Mouse (Mus musculus) forebrain, embryonic 16.5 days (tissue): ENCODE measurements around the gene Frmd4b. TPM values are rescaled to one million over a fixed set of nuclear protein-coding genes. Genes with fewer than 3 reads are reported as not detected.
"Not testable (repeated sequence)": the region's sequence is repeated elsewhere in the genome, so short reads cannot be mapped to it uniquely, and the experiment has no call there.

ENCODE experiments used
- ATAC-seq: fragments of 200-750 bp; cut with Nextera tagmentation; 2 replicates; pipeline ENCODE4 v1.8.0; 2017; ENCODE audit warnings: mild to moderate bottlenecking, moderate library complexity
- H3K27ac ChIP-seq: fragments of 300-500 bp; sonication (generic); 2 replicates; pipeline ENCODE4 v1.5.1; 2014; ENCODE audit warnings: low read length, control low read depth
- H3K27me3 ChIP-seq: fragments of 300-500 bp; sonication (generic); replicated peaks from 2 replicates; pipeline ENCODE4 v1.6.1; 2014; ENCODE audit warnings: low read length; ENCODE audit not compliant: control insufficient read depth, insufficient read depth
- H3K36me3 ChIP-seq: fragments of 300-500 bp; sonication (generic); 2 replicates; pipeline ENCODE4 v1.6.1; 2014; ENCODE audit not compliant: control insufficient read depth, insufficient read depth
- H3K4me1 ChIP-seq: fragments of 300-500 bp; sonication (generic); replicated peaks from 2 replicates; pipeline ENCODE4 v1.6.1; 2014; ENCODE audit warnings: low read length; ENCODE audit not compliant: control insufficient read depth, insufficient read depth
- H3K4me2 ChIP-seq: fragments of 300-500 bp; sonication (generic); 2 replicates; pipeline ENCODE4 v1.6.1; 2014; ENCODE audit warnings: mild to moderate bottlenecking, low read length, control low read depth
- H3K4me3 ChIP-seq: fragments of 300-500 bp; sonication (generic); replicated peaks from 2 replicates; pipeline ENCODE4 v1.5.1; 2014; ENCODE audit warnings: mild to moderate bottlenecking, low read length, control low read depth
- H3K9ac ChIP-seq: fragments of 300-500 bp; sonication (generic); replicated peaks from 2 replicates; pipeline ENCODE4 v1.6.1; 2014; ENCODE audit warnings: low read depth, low read length, control low read depth
- H3K9me3 ChIP-seq: fragments of 300-500 bp; sonication (generic); 2 replicates; pipeline ENCODE4 v1.6.1; 2016; ENCODE audit warnings: low read length; ENCODE audit not compliant: control insufficient read depth
- WGBS: fragments of 180-500 bp; shearing (Covaris S2); extraction: QIAGEN DNeasy Blood & Tissue Kit; methylation state at CpG from one replicate; pipeline ENCODE4 v1.1.7; 2014; 5-methylcytosine and 5-hydroxymethylcytosine counted together
- polyA plus RNA-seq: library from polyadenylated mRNA; unstranded; fragments of >200 nt; fragmentation: Nextera tagmentation; extraction: Ambion mirVana; gene quantifications from 2 replicates; pipeline ENCODE4 v1.2.1, GENCODE M21; 2015

Frmd4b gene
- polyA plus RNA-seq, 1 experiment from 2014 or later = 50.0 TPM

GRCm38 (mm10) chr6:97431309-97432004, 185.9 kb downstream of the Frmd4b start:
- 88% methylated on average over 10 of the region's 10 CpGs for WGBS
- no peak overlapping the region for H3K4me2 ChIP-seq
- H3K9me3 ChIP-seq = no peaks in the 10 kb centered on the region
- no peak overlapping the region for H3K4me3 ChIP-seq
- H3K27me3 ChIP-seq = no peaks in the 10 kb centered on the region
- no peak for ATAC-seq
- H3K36me3 ChIP-seq = no peaks in the 10 kb centered on the region
- H3K27ac ChIP-seq = no peak overlapping the region
- no peaks in the 10 kb centered on the region for H3K4me1 ChIP-seq
- no peak overlapping the region for H3K9ac ChIP-seq

DNA sequence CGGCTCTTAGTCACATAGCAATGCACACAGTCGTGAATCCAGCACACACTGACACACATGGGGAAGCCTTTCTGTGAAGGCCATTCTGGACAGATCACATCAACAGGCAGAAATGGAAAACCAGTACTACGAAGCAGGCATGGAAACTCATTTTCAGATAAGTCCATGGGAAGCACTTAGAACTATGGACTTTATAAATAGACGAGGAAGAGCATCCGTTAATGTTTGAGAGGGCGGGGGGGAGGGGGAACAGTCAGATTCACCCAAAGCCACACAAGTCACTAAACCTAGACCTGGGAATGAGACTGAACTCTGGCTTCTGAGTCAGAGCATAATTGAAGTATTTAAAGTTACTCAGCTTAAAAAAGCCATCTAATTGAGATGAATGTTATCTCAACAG, 186.8 kb downstream of the Frmd4b start:
- no peak overlapping the region for H3K9ac ChIP-seq
- H3K27me3 ChIP-seq = no peaks in the 10 kb centered on the region
- ATAC-seq = no peak
- H3K9me3 ChIP-seq = no peaks in the 10 kb centered on the region
- 80% methylated on average over 6 of the region's 6 CpGs for WGBS
- no peaks in the 10 kb centered on the region for H3K36me3 ChIP-seq
- H3K4me2 ChIP-seq = no peak overlapping the region
- no peaks in the 10 kb centered on the region for H3K4me1 ChIP-seq
- H3K27ac ChIP-seq = no peak overlapping the region
- H3K4me3 ChIP-seq = no peak overlapping the region

DNA sequence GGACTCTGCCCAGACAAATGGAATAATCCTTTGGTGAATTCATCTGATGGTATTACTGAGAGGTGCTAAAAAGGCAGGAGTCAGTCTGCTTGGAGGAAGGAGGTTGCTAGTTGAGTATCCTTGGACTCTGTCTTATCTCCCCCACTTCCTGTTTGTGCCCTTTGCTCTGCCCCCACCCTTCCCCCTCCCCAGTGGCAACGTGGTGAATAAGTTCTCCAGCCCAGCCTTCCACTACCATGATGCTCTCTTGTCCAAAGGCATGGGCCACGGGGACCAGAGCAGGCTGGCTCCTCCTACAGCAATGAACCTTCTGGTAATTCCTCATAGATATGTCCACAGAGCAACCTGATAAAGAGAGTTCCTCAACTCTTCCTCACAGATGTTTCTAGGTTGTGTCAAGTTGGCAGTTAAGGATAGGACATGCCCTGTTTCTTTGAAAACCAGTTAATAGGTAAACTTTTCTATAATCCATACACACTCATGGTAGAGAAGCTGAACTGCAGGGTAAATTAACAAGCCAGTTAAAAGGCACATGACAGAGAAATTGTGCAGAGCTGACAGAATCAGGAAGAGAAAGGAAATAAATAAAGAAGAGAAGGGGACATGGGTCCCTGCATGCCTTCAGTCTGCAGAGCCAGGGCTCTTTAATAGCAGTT, 187.5 kb downstream of the Frmd4b start:
- Histone ChIP-seq H3K9me3 (no peaks in the 10 kb centered on the region), H3K9ac (no peak overlapping the region), H3K4me2 (no peak overlapping the region), H3K4me1 (no peaks in the 10 kb centered on the region), H3K27me3 (no peaks in the 10 kb centered on the region), H3K27ac (no peak overlapping the region), H3K36me3 (no peaks in the 10 kb centered on the region), H3K4me3 (no peak overlapping the region)
- no peak for ATAC-seq
- WGBS = 55% methylated on average over 2 of the region's 2 CpGs

DNA sequence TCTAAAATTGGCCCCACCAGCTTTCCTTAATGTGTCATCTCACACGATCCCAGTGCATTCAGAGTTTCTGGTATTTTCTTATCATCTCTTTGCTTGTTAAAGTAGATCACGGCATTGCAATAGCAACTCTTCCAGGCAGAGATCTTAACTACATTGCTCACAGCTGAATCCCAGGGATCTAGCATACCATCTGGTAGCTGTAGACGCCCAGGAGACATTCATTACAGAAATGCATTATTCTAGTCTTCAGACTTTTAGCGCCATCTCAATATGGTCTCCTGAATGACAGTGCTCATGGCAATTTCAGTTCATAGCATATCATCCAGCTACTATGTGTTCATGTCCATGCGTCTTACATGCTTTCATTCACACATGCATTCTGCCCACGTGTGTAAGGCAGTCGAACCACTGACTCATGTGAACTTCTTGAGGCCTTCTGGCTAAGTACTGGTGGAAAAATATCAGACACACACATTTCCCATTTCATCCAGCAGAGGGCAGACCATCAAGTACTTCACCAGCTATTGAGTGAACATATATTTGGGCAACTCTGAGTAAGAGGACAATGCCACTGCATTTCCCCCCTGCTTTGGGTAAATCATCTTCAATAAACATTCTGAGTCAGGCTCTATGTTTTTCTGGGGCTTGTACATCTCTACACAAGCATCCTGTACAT, 197.4 kb downstream of the Frmd4b start:
- Histone ChIP-seq H3K9me3 (no peaks in the 10 kb centered on the region), H3K36me3 (no peaks in the 10 kb centered on the region), H3K9ac (no peak overlapping the region), H3K27ac (no peak overlapping the region), H3K4me2 (no peak overlapping the region), H3K4me1 (peaks cover 3% of the 10 kb centered on the region), H3K4me3 (no peak overlapping the region), H3K27me3 (no peaks in the 10 kb centered on the region)
- 0 out of 2 replicates have a peak, but pooled peaks have one; percentile 22 for ATAC-seq
- 55% methylated on average over 7 of the region's 7 CpGs for whole genome bisulfite sequencing

DNA sequence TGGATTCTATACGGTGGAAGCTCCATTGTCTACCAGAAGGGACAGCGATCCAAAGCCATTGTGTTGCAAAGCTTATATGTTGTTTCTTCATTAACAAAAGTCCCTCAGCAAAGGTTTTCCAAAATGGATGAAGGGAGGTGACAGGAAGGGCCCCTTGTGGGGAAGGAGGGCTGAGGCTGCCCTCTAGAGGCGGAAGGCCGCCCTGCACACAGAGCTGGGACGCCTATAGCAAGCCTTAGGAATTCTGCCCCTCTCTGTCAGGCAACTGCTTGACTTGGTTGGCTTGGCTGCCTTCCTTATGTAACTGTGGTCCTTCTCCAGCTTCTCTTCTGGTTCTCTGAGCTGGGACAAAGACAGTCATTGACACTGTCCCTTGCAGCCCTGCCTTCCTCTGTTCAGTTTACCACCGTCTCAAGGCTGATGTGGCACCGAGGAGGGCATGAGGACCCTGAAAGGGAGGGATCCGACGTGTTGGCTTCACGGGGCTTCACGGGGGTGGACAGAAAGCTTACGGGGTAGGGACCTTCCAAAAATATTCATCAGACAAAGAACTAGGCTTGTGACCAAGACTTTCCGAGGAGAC, 200.3 kb downstream of the Frmd4b start:
- Histone ChIP-seq H3K9me3 (no peaks in the 10 kb centered on the region), H3K4me2 (no peak overlapping the region), H3K4me1 (peaks cover 3% of the 10 kb centered on the region), H3K27ac (no peak overlapping the region), H3K4me3 (no peak overlapping the region), H3K9ac (no peak overlapping the region), H3K36me3 (no peaks in the 10 kb centered on the region), H3K27me3 (no peaks in the 10 kb centered on the region)
- WGBS = 53% methylated on average over 13 of the region's 13 CpGs
- ATAC-seq = peak; percentile 34; the same call in 1 of the 2 replicates

- H3K4me2 ChIP-seq, H3K27me3 ChIP-seq, H3K36me3 ChIP-seq, H3K4me3 ChIP-seq, H3K9ac ChIP-seq, H3K27ac ChIP-seq, H3K4me1 ChIP-seq, H3K9me3 ChIP-seq: not testable (repeated sequence)
- ATAC-seq = peak; percentile 26; the same call in 1 of the 2 replicates
- 68% methylated on average over 4 of the region's 4 CpGs for WGBS
Measured at GRCm38 (mm10) chr6:97415578-97415977, 201.8 kb downstream of the Frmd4b start.

DNA sequence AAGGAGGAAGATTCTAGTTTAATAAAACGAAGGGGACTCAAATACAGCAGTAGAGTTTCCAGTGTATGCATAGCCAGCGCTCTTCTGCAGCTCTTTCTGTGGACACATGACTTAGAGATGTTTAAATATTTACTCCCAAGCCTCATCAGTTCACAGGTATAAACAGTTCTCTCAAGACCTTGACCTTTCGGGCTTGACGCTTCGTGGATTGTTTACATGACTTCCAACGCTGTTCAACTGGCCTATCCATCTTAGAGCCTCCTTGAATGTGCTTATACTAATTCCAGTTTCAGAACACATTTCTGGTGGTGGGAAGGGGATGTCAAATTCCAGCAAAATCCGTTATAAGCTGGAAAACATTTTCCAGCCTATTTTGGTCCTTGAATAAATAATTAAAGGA, 203.9 kb downstream of the Frmd4b start:
- Histone ChIP-seq H3K4me3 (no peak overlapping the region), H3K9me3 (no peaks in the 10 kb centered on the region), H3K4me1 (peaks cover 6% of the 10 kb centered on the region), H3K9ac (no peak overlapping the region), H3K4me2 (no peak overlapping the region), H3K27me3 (no peaks in the 10 kb centered on the region), H3K27ac (no peak overlapping the region), H3K36me3 (no peaks in the 10 kb centered on the region)
- WGBS = 91% methylated on average over 7 of the region's 7 CpGs
- ATAC-seq = no peak

GRCm38 (mm10) chr6:97412403-97412802, 204.9 kb downstream of the Frmd4b start:
- no peak overlapping the region for H3K4me3 ChIP-seq
- no peaks in the 10 kb centered on the region for H3K36me3 ChIP-seq
- H3K27ac ChIP-seq = no peak overlapping the region
- no peak for ATAC-seq
- no peaks in the 10 kb centered on the region for H3K9me3 ChIP-seq
- no peak overlapping the region for H3K9ac ChIP-seq
- H3K4me1 ChIP-seq = peaks cover 6% of the 10 kb centered on the region
- WGBS = 93% methylated on average over 15 of the region's 15 CpGs
- H3K27me3 ChIP-seq = no peaks in the 10 kb centered on the region
- no peak overlapping the region for H3K4me2 ChIP-seq

DNA sequence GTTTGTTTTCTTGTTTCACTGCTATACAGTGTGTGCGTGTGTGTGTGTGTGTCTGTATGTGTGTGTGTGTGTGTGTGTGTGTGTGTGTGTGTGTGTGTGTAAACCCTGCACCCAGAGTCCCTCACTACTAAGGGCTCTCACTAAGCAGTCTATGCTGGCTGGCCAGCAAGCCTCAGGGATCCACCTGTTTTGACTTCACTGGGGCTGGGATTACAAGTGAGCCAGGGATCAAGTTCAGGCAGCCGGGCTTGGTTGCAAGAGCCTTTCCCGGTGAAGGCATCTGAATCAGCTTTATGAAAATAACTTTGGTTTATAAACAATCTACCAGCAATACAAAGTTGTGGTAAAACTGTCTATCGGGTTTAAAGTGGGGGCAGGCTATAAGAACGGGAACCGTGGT, 206.0 kb downstream of the Frmd4b start:
- H3K36me3 ChIP-seq = no peaks in the 10 kb centered on the region
- no peak overlapping the region for H3K4me3 ChIP-seq
- 79% methylated on average over 6 of the region's 6 CpGs for WGBS
- no peaks in the 10 kb centered on the region for H3K9me3 ChIP-seq
- H3K27ac ChIP-seq = no peak overlapping the region
- no peaks in the 10 kb centered on the region for H3K27me3 ChIP-seq
- no peak for ATAC-seq
- no peak overlapping the region for H3K9ac ChIP-seq
- peaks cover 6% of the 10 kb centered on the region for H3K4me1 ChIP-seq
- H3K4me2 ChIP-seq = no peak overlapping the region
